Mouse (Mus musculus) CH12.LX (cell line): ENCODE data around the gene Scrn1.

Experiments
- CTCF ChIP-seq, 2 experiments: IDR thresholded peaks in 1 of 2; conservative IDR thresholded peaks in 1 of 2; 2 replicates each; pipeline ENCODE4 v1.5.1; 2011 to 2012; ENCODE audit warnings: low read depth in 2 of 2, low read length in 2 of 2, improper control_type of control experiment in 1 of 2, inconsistent platforms in 1 of 2, mild to moderate bottlenecking in 1 of 2, moderate library complexity in 1 of 2
- EP300 ChIP-seq: IDR thresholded peaks from 2 replicates; pipeline ENCODE4 v1.6.1; 2011; ENCODE audit warnings: low read length, improper control_type of control experiment
- ETS1 ChIP-seq: conservative IDR thresholded peaks from 2 replicates; pipeline ENCODE4 v1.6.1; 2012; ENCODE audit warnings: low read depth, mild to moderate bottlenecking, inconsistent platforms, low read length, improper control_type of control experiment, moderate library complexity
- MAX ChIP-seq: IDR thresholded peaks from 2 replicates; pipeline ENCODE4 v1.6.1; 2011; ENCODE audit warnings: low read length, improper control_type of control experiment
- POLR2A ChIP-seq: IDR thresholded peaks from 2 replicates; pipeline ENCODE4 v1.6.1; 2011; ENCODE audit warnings: low read depth, mild to moderate bottlenecking, improper control_type of control experiment, low read length
- POLR2AphosphoS2 ChIP-seq: IDR thresholded peaks from 2 replicates; pipeline ENCODE4 v1.6.1; 2011; ENCODE audit warnings: low read depth, low read length, improper control_type of control experiment
- SMC3 ChIP-seq: IDR thresholded peaks from 2 replicates; pipeline ENCODE4 v1.6.1; 2011; ENCODE audit warnings: low read depth, low read length, improper control_type of control experiment
- ZKSCAN1 ChIP-seq: IDR thresholded peaks from 2 replicates; pipeline ENCODE4 v1.6.1; 2012; ENCODE audit warnings: low read depth, inconsistent platforms, low read length, improper control_type of control experiment, borderline replicate concordance
- ZNF384 ChIP-seq: IDR thresholded peaks from 2 replicates; pipeline ENCODE4 v1.6.1; 2012; ENCODE audit warnings: low read depth, low read length, improper control_type of control experiment, inconsistent platforms

- TF ChIP-seq CTCF (conservative IDR thresholded peaks at IDR 0.05 in 1 of 2, IDR thresholded peaks at IDR 0.05 in 1 of 2; ENCODE audit: low read depth in 2 of 2, low read length in 2 of 2) (no peak), ZKSCAN1 (no peak), ETS1 (no peak), EP300 (no peak), POLR2A (no peak), SMC3 (no peak), ZNF384 (no peak), MAX (no peak), POLR2AphosphoS2 (no peak)
Measured at GRCm38 (mm10) chr6:54467371-54467770, 98.9 kb downstream of the Scrn1 start.
